Mouse (Mus musculus) induced T-regulatory cell, adult 2 months (primary cell): Measurements from ENCODE around the gene Aagab.

Experiments used
- DNase-seq: peaks from one replicate; pipeline ENCODE4 v3.0.0-alpha.2; 2012; ENCODE audit warnings: low read depth

Aagab gene

DNA sequence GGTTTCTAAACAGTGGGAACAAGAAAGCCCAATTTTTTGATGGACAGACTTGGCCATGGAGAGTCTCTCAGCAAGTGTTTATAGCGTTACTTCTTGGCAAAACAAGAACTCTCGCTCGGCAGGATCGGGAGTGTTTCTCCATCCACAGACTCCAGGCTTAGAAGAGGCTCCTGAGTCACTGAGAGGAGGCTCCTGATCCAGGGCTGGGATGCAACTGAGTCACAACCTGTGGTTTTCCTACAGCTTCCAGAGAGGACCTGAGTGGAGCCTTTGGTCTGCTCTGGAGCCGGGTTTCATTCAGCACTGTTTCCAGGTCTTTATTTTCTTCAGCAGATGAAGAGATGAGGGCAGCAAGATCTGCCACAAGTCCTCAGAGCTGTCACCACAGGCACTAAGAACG lies 5.5 kb downstream of the Aagab start:
- no peak for DNase-seq

DNA sequence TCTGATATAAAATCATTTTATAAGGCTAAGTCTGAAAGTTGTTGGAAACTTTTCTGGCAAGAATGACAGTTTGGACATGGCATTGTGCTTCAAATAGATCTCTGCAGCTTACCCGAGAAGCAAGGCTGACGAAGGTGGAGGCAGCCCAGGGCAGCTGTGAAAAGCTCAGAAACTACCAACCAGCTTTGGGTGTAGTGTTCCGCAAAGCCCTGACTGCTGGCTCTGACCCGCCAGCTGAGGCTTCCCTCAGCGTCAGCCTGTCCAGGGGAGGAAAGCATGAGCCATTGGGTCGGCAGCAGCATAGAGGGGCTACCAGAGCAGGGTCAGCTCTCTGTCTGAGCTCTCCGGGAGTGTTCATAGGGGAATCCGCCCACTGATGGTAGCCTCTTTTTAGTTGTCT lies 6.8 kb downstream of the Aagab start:
- DNase-seq: no peak

DNA sequence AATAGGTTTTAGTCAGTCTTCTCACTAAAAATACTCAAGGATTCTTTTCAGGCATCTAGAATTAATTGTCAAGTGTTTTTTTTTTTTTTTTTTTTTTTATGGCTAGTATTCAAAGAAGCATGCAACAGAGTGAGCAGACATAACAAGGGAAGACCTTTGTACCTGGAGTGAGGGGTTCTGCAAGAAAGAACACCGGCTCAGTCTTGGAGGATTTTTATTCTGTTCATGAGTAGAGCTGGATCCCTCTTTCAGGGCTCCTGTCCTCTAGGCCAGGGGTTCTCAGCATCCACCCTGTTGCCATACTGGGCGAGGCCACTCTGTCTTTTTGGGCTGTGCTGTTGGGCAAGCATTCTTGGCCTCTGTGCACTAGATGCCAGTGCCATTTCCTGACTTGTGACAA lies 7.3 kb downstream of the Aagab start:
- no peak for DNase-seq

DNA sequence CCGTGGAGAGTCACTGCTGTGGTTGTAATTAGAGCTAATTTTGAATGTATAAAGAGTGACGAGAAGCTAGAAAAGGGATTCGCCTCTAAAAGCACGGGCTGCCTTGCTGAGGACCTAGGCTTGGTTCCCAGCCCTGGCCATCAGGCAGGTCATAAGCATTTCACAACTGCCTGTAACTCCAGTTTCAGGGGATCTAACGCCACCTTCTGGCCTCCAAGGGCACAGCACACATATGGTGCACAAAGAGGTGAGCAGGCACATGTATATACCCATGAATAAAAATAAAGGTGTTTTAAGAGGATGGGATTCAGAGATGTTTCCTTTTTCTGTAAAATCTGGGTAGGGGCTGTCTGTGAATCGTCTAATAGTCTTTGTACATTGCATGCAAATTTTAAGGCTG lies 7.8 kb downstream of the Aagab start:
- DNase-seq: peak; percentile 14

DNA sequence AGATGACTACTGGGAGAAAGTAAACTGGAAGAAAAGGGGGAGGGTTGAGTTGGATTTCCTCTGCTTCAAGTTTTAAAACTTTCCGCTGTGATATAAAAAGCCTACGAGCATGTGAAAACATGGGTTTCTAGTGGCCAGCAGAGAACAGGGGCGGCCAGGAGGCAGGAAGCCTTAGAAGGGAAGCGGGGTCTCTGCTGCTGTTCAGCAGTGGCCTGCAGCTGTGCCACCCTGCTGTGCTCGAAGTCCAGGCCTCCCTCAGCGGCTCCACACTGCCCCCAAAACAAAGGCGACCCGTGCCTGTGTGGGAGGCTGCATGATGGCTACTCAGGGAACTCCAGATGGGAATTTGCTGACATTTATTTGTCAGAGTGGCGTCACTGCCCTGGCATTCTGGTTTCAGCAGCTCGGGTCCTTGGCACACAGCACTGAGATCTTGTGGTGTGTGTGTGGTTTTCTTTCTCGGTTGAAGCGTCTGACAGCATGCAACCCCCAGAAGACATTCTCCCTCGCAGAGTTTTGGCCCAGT lies 8.4 kb downstream of the Aagab start:
- no peak for DNase-seq

DNA sequence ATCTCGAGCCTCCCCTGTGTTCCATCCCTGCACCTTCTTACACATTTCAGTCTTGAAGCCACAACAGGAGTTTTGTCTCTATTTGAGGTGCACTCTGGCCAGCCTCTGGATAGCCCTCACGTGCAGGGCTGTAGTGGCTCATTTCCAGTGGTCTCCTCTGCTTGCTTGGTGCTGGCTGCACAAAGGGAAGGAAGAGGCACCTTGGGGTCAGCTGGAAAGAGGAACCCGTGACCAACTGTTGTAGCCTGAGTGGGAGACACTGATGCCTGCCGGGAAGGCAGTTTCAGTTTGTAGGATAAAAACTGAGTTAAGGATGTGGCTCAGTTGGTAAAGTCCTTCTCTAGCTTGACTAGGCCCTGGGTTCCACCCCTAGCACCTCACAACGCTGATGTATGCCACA lies 9.5 kb downstream of the Aagab start:
- no peak for DNase-seq

DNA sequence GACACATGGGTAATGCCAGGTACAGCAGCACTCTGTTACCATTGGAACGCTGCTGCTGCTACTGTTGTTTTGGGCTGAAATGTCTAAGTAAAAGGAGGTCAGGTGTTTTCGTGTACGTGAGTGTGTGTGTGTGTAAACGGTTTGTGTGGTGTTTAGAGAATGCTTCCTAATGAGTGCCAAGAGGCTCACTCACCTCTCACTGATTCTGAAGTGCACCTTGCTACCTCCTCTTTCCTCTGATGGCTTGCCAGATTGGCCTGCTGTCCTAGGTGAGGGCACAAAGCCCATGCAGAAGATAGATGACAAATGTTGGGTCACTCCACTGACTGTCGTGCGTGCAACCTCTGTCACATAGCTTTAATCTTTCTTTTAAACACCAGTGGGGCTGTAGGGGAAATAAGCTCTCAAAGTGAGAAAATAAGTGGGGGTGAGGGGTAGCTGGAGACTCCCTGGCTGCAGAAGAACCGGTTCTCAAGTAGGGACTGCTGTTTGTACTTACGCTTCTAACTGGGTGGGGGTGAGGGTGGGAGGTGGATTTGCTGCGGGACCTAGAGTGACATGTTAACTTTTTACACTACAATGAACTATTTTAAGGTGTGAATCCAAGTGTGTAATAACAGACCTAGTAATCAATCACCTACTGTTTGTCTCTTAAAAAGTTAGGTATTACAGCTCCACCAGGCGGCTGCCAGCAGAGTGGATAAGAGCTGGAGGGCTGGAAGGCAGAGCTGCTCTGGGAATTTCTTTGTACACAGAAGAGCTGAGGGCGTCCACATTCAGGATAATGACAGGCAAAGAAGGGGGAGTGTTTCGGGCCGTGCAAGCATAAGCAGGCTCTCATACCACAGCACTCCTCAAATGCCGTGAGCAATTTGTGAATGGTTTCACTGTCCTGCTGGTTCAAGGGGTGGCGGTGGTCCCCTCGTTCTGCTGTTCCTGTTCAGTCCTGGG lies 10.4 kb downstream of the Aagab start:
- DNase-seq: no peak

DNA sequence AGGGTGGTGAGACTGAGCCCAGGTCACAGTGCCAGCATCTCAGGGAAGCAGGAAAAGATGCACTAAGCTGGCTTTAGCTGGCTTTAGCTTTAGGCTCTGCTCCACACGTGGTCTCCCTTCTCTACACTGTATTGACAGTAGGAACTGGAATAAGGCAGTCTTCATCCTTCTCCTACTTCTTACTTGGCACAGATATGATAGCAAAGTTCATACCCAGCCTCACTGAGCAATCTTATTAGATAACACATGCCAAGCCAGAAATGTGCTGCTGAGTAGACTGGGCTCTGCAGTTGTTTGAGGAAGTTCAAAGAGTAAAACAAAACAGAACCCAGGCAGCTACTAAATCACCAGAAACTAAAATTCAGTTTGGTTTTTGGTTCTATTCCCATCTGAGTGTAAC lies 11.1 kb downstream of the Aagab start:
- DNase-seq: no peak

DNA sequence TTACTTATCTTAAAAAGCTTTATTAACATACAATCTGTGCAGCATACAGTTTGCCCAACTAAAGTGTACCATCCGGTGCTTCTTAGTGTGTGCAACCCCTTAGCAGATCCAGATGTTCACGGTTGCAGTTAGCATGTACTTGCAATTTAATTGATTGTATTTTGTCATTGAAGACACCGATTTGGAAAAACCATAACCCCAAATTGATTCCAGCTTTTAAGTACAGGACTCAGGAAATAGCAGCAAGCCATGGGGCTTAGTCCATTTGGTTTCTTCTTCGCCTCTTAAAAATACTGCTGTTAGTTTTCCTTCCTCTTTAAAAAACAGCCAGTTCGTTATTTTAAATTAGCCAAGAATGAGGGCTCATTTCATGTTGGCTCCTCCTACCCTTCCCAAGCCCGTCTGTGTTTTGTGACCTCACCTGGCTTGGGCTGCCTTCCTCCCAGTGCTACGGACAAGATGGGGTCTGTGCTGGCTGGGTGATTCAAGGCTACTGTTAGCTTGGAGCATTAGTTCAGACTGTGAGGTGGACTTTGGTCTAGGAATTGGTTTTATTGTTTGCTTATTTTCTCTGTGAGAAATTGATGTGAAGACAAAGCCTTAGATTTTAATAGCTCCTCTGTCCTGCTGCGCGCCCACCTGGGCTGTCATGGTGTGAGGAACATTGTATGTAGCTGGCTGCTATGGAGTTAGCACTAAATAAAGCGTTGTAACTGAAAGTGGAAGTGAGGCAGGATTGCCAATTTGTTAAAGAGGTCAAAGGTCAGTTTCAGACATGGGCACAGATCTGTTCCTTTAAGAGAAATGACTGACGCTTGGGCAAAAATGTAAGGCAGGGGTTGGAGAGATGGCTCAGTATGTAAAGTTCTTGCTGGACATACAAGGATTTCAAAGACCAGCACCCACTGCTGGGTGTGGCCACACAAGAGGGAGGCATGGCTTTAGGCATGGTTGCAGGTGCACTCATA lies 11.8 kb downstream of the Aagab start:
- no peak for DNase-seq

DNA sequence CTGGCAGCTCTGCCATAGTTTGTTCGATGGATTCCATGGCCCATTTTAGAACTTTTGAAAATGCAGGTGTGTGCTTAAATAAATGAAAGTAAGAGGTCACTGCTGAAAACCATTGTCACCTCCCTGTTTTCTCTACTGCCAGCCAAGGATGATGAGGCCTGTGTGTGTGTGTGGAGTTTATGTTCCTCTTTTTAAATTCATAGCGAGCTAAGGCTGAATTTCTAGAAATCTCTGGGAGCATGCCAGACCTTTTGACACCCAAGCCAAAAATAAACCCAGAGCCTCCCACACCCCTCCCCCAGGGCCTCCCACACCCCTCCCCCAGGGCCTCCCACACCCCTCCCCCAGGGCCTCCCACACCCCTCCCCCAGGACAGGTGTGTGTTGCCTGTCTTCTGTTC lies 15.5 kb downstream of the Aagab start:
- DNase-seq: no peak

DNA sequence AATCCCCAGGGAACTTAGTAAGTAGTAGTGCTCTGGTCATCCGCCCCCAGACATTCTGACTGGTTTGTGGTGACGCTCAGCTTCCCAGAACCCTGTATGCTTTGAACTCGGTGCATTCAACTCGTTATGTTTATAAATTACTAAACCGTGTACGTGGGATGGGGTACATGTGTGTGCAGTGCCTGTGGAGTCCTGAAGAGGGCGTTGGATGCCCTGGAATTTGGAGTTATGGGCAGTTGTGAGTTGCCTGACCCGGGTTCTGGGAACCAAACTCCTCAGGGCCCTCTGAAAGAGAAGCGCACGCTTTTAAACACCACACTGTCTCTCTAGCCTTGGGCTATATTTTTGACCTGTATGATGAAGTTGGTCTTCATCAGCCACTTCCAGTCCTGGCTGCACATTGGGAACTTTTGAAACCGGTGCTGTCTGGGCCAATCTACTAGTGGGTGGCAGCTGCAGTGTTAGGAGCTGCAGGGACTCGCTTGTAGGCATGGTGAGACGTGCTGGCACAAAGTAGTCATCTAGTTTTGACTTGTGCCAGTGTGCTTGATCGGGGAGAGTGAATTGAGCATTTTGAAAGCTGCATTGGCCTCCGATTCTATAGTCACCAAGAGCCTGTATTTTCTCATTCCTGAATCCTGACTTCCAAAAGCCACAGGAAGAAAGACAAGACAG lies 21.6 kb downstream of the Aagab start:
- no peak for DNase-seq

DNA sequence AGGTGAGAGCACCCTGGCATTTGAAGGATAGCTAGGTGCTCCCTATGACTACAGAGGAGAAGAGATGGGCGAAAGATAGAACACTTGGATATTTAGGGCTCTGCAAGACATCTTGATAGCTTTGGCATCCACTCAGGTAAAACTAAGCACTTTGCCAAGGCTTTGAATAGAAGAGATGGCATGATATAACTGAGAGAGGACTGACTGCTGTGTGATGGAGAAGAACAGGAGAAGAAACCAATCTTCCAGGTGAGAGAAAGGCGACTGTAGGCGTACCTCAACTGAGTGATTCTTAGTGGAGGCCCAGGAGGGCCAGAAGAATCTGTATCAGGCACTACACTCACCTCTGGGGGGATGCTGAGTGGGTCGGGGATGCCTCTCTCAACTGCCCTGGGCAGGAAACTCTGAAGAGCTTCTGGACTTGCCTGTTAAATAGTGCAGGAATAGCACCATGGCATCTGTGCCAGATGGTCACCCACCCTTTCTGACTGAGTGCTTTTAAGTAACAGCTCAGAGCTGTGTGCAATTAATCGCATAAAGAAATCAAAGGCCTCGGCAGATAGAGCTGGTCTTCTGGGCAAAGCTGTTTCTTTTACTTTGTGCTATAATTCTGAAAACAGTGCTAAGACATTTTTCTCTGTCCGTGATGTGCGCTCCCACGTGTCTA lies 22.8 kb downstream of the Aagab start:
- DNase-seq: no peak

DNA sequence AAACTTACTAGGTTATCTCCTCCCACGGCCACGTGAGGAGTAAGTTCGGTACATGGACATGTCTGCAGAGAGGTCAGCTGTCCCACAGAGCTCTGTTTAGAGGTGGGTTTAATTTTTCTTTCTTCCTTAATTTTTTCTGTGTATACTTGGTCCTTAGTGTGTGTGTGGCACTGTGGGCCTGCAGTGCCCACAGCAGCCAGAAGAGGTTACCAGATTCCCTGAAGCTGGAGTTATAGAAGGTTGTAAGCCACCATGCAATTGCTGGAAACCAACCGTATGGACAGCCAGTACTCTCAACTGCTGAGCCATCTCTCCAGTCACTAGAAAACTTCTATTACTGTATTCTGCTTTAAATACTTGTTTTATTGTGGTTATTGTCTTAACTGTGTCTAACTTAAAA lies 29.6 kb downstream of the Aagab start:
- no peak for DNase-seq

DNA sequence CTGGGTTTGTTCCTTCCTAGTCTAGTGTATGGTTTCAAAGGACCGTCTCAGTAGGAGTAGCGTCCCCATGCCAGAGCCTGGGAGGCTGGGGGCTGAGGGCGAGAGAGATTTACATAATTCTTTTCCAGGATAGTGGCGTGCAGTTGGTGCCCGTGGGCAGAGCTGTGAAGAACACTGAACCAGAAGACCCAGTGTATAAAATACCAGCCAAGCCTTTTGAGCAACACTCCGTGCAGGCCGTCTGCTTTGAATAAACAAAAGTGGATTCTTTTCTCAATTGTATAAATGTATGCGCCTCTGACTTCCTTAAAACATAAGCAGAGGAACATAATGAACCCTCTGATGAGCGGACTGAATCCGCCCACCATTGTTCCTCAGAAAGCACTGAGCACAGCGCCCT lies 30.5 kb downstream of the Aagab start:
- DNase-seq: no peak

DNA sequence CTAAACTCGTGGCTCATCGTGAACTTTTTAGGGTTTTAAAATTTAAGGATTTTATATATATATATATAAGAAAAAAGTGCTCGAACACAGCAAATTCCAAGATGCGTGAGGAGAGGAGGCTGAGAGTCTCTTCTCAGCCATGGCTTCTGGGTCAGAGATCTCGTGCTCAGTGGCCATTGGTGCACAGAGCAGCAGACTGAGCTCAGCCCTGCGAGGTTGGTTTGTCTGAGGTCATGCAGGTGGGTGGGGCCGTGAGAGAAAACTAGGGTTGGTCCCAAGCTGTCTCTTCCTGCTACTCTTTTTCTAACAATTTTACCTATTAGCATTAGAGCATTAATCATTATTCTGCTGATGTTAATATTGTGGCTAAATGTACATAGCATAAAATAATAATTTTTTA lies 30.9 kb downstream of the Aagab start:
- no peak for DNase-seq

DNA sequence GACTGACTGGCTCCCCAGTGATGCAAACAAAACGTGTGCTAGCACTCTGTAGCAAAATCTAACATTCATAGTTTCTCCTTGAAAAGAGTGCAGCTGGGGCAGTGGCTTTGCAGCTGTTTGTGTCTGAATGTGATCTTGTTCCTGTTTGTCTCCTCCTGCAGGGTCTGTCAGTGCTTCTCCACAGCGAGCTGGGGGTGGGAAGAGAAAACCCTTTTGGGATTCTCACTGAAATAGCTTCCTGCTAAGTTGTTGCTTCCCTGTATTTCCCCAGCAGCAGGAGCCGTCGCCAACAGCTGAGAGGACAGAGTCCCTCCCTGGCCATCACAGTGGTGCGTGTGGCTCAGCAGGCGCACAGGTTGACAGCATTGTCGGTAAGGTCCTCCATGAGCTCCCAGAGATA lies 33.7 kb downstream of the Aagab start:
- DNase-seq: no peak

DNA sequence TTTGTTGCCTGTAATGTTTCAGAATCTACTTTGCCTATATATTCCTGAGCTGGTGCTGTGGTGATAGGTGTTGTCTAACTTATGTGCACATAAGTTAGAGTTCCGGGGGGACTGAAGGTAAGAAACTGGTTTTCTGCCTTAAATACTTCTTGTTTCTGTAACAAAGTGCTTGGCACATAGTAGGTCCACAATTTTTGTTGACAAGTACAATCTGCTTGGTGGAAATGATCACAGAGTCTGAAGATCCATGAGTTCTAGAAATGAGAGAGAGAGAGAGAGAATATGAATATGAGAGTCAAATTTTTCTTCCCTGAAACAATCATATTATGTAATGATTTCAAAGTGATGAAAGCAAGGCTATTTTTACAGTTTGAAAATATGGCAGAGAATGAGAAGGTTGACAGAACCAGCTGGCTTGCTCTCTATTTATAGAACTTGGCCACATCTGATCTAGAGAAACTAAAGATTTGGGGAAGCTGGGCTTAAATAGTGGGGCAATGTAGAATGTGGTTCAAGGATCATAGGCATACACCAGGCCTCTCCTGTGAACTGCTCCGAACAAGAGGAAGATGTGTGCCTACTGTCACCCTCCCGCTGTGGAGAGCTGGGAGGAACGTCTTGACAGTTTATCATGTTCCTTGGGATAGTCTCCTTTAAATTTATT lies 39.7 kb downstream of the Aagab start:
- no peak for DNase-seq

DNA sequence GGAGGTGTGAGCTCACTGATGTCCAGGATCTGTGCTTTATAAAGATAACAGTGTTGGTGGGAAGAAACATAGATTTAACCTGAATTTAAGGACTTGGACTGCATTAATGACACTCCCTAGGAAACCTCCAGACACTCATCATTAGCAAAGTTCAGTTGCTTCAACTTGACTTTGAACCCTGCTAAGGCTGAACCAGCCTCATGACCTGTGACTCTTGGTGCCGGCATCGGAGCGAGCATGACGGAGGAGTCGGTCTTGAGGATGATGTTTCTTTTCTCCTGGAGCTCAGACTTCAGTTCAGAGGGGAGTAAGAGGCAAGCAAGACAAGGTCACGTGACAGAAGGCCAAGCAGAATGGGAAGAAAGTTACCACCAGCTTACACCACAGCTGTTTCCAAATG lies 41.6 kb downstream of the Aagab start:
- no peak for DNase-seq

DNA sequence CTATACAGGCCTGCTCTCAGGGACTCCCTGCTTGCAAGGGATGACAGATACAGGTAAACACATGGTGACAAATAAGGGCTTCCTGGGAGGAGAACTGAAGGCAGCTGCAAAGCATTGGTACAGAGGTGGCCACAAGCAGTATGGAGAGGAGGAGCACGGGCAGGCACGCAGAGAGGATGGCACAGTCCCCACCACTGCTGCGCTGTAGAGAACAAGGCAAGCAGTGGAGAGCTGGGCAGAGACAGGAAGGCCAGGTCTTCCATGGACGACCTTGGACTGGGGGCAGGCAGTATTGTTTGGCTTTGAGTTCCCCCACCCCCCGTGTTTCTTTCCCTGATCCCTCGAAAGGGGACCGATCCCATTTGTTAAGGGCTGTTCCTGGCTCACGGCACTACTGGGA lies 42.6 kb downstream of the Aagab start:
- no peak for DNase-seq

DNA sequence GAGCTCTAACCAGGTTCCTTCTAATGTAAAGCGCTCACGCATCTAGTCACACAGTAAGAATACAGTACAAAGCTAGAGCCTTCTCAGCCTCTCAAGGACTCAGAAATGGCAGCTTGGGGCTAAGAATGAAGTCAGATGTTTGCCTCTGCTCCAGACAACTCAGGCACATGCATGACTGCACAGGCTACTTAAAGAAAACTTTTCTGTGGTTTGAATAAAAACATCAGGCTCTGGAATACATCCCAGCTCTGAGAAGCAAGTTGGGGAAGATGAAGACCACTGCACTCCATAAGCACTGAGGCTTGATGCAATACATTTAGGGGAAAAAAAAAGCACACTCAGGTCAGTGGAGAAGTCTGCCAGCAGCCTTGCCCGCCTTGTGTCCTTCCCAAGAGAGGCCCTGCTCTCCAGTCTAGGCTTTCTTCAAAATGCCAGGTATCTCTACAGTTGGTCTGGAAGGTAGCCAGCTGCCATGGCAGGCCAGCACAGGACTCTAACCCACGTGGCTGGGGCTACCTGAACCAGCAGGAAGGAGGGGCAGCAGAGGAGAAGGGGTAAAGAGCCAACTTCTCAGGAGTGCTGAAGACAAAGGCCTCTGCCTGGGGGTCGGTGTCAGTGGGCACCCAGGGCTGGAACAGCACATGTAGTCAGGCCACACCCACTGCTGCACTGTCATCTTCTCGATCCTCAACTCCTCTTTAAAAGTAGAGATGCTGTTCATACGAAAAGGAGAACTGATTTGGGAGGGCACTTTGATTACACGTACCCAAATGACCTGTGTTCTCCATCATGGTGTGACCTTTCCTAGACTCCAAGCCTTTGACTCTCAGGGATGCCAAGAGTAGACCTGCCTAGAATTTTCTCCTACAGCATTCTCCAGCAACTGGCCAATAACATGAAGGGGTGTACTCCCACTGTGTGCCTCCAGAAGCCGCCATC lies 45.4 kb downstream of the Aagab start:
- DNase-seq: no peak
